Mouse (Mus musculus) heart, embryonic 11.5 days (tissue): ENCODE measurements at regions not wholly inside any gene's neighbourhood (a gene's known extent, or its start where the extent isn't known, plus 50 kb on each side); places are given as distances from the start of the nearest gene placed in this dataset.

ENCODE experiments used
- ATAC-seq: fragments of 200-750 bp; cut with Nextera tagmentation; replicated peaks from 2 replicates; pipeline ENCODE4 v1.8.0; 2017; ENCODE audit warnings: moderate library complexity; ENCODE audit not compliant: insufficient number of reproducible peaks, low FRiP score, low TSS enrichment
- H3K27ac ChIP-seq: fragments of 300-500 bp; sonication (generic); 2 replicates; pipeline ENCODE4 v1.5.1; 2014; ENCODE audit warnings: mild to moderate bottlenecking, low read depth, low read length
- H3K27me3 ChIP-seq: fragments of 300-500 bp; sonication (generic); 2 replicates; pipeline ENCODE4 v1.6.1; 2014; ENCODE audit warnings: mild to moderate bottlenecking, low read length, mixed read lengths; ENCODE audit not compliant: control insufficient read depth, insufficient read depth
- H3K36me3 ChIP-seq: fragments of 300-500 bp; sonication (generic); 2 replicates; pipeline ENCODE4 v1.6.1; 2014; ENCODE audit warnings: mild to moderate bottlenecking, low read length, moderate library complexity, mixed read lengths; ENCODE audit not compliant: control insufficient read depth, insufficient read depth
- H3K4me1 ChIP-seq: fragments of 300-500 bp; sonication (generic); 2 replicates; pipeline ENCODE4 v1.6.1; 2014; ENCODE audit warnings: low read length; ENCODE audit not compliant: control insufficient read depth, insufficient read depth
- H3K4me2 ChIP-seq: fragments of 300-500 bp; sonication (generic); 2 replicates; pipeline ENCODE4 v1.6.1; 2014; ENCODE audit warnings: mild to moderate bottlenecking, moderate library complexity
- H3K4me3 ChIP-seq: fragments of 300-500 bp; sonication (generic); 2 replicates; pipeline ENCODE4 v1.5.1; 2014; ENCODE audit warnings: low read depth, low read length
- H3K9ac ChIP-seq: fragments of 300-500 bp; sonication (generic); 2 replicates; pipeline ENCODE4 v1.6.1; 2014; ENCODE audit warnings: mild to moderate bottlenecking, low read depth, low read length, moderate library complexity
- H3K9me3 ChIP-seq: fragments of 300-500 bp; sonication (generic); replicated peaks from 2 replicates; pipeline ENCODE4 v1.6.1; 2016; ENCODE audit warnings: low read length; ENCODE audit not compliant: control insufficient read depth
- WGBS: fragments of 180-500 bp; shearing (Covaris S2); extraction: QIAGEN DNeasy Blood & Tissue Kit; methylation state at CpG from one replicate; pipeline ENCODE4 v1.1.7; 2014; ENCODE audit not compliant: insufficient replicate concordance; 5-methylcytosine and 5-hydroxymethylcytosine counted together

- ATAC-seq, result no peak
- H3K4me3 ChIP-seq, result no peak overlapping the region
- H3K27ac ChIP-seq, result no peak overlapping the region; the same call in 1 of the 2 replicates
- H3K4me1 ChIP-seq, result peaks cover 18% of the 10 kb centered on the region
- H3K4me2 ChIP-seq, result peak overlapping the region; percentile 55
- no peaks in the 10 kb centered on the region for H3K36me3 ChIP-seq
- H3K9ac ChIP-seq, result 0 out of 2 replicates have a peak overlapping the region, but pooled peaks have one; percentile 16
- WGBS, result 9% methylated on average over 11 of the region's 11 CpGs
- no peaks in the 10 kb centered on the region for H3K27me3 ChIP-seq
- no peaks in the 10 kb centered on the region for H3K9me3 ChIP-seq
These were observed 143.3 kb upstream of the Mvb12b start for GRCm38 (mm10) chr2:34031001-34031412.

GRCm38 (mm10) chr2:34027445-34027844 lies 139.7 kb upstream of the Mvb12b start:
- Histone ChIP-seq H3K36me3 (no peaks in the 10 kb centered on the region), H3K27me3 (no peaks in the 10 kb centered on the region), H3K4me1 (peaks cover 18% of the 10 kb centered on the region), H3K4me3 (no peak overlapping the region), H3K9ac (no peak overlapping the region), H3K27ac (no peak overlapping the region), H3K4me2 (peak overlapping the region; percentile 31), H3K9me3 (no peaks in the 10 kb centered on the region)
- no peak for ATAC-seq
- 19% methylated on average over 9 of the region's 9 CpGs for WGBS

GRCm38 (mm10) chr2:34026566-34027360 lies 139.0 kb upstream of the Mvb12b start:
- peaks cover 18% of the 10 kb centered on the region for H3K4me1 ChIP-seq
- no peak overlapping the region for H3K9ac ChIP-seq
- H3K27ac ChIP-seq, result no peak overlapping the region
- H3K4me3 ChIP-seq, result no peak overlapping the region
- H3K36me3 ChIP-seq, result no peaks in the 10 kb centered on the region
- ATAC-seq, result no peak
- peaks cover 2% of the 10 kb centered on the region; the same call in 1 of the 2 replicates for H3K9me3 ChIP-seq
- peak overlapping the region; percentile 31 for H3K4me2 ChIP-seq
- WGBS, result 61% methylated on average over 16 of the region's 16 CpGs
- H3K27me3 ChIP-seq, result no peaks in the 10 kb centered on the region

GRCm38 (mm10) chr2:34025715-34026360 lies 138.1 kb upstream of the Mvb12b start:
- Histone ChIP-seq H3K4me1 (peaks cover 9% of the 10 kb centered on the region), H3K27ac (no peak overlapping the region), H3K9me3 (peaks cover 2% of the 10 kb centered on the region; the same call in 1 of the 2 replicates), H3K36me3 (no peaks in the 10 kb centered on the region), H3K27me3 (no peaks in the 10 kb centered on the region), H3K4me3 (no peak overlapping the region), H3K4me2 (no peak overlapping the region), H3K9ac (no peak overlapping the region)
- no peak for ATAC-seq
- 67% methylated on average over 10 of the region's 10 CpGs for WGBS

- 65% methylated on average over 5 of the region's 5 CpGs for WGBS
- Histone ChIP-seq H3K36me3 (no peaks in the 10 kb centered on the region), H3K4me1 (no peaks in the 10 kb centered on the region), H3K27me3 (no peaks in the 10 kb centered on the region), H3K27ac (no peak overlapping the region), H3K9ac (no peak overlapping the region), H3K4me2 (no peak overlapping the region), H3K9me3 (peaks cover 2% of the 10 kb centered on the region; the same call in 1 of the 2 replicates), H3K4me3 (no peak overlapping the region)
- no peak for ATAC-seq
These were observed 129.4 kb upstream of the Mvb12b start for GRCm38 (mm10) chr2:34017142-34017453.

GRCm38 (mm10) chr2:34016350-34017141 lies 128.8 kb upstream of the Mvb12b start:
- H3K9ac ChIP-seq, result no peak overlapping the region
- no peaks in the 10 kb centered on the region for H3K9me3 ChIP-seq
- no peak for ATAC-seq
- H3K4me1 ChIP-seq, result no peaks in the 10 kb centered on the region
- H3K36me3 ChIP-seq, result no peaks in the 10 kb centered on the region
- 52% methylated on average over 20 of the region's 20 CpGs for WGBS
- H3K27me3 ChIP-seq, result no peaks in the 10 kb centered on the region
- H3K27ac ChIP-seq, result no peak overlapping the region
- H3K4me2 ChIP-seq, result no peak overlapping the region
- H3K4me3 ChIP-seq, result no peak overlapping the region

GRCm38 (mm10) chr2:34015640-34015995 lies 127.9 kb upstream of the Mvb12b start:
- H3K9me3 ChIP-seq, result no peaks in the 10 kb centered on the region
- H3K27ac ChIP-seq, result no peak overlapping the region
- no peaks in the 10 kb centered on the region for H3K27me3 ChIP-seq
- no peak overlapping the region for H3K4me3 ChIP-seq
- no peaks in the 10 kb centered on the region for H3K4me1 ChIP-seq
- no peaks in the 10 kb centered on the region for H3K36me3 ChIP-seq
- H3K9ac ChIP-seq, result no peak overlapping the region
- 86% methylated on average over 7 of the region's 7 CpGs for WGBS
- no peak for ATAC-seq
- H3K4me2 ChIP-seq, result no peak overlapping the region

- Histone ChIP-seq H3K27me3 (no peaks in the 10 kb centered on the region), H3K4me2 (no peak overlapping the region), H3K9me3 (no peaks in the 10 kb centered on the region), H3K9ac (no peak overlapping the region), H3K4me3 (no peak overlapping the region), H3K27ac (no peak overlapping the region), H3K36me3 (no peaks in the 10 kb centered on the region), H3K4me1 (no peaks in the 10 kb centered on the region)
- 72% methylated on average over 8 of the region's 8 CpGs for WGBS
- ATAC-seq, result no peak
These were observed 127.3 kb upstream of the Mvb12b start for GRCm38 (mm10) chr2:34014868-34015639.
